Mouse (Mus musculus) cortical plate, adult 2 months (tissue): Measurements from ENCODE around the gene Tmem132e. TPM values are rescaled to one million over a fixed set of nuclear protein-coding genes. Genes with fewer than 3 reads are reported as not detected.

Experiments
- H3K27ac ChIP-seq: fragments of 200-500 bp; 2 replicates; pipeline ENCODE4 v1.5.1; 2012; ENCODE audit warnings: low read length, control low read depth, inconsistent platforms; ENCODE audit not compliant: insufficient read depth
- H3K4me1 ChIP-seq: fragments of 200-500 bp; 2 replicates; pipeline ENCODE4 v1.6.1; 2011; ENCODE audit warnings: low read length; ENCODE audit not compliant: control insufficient read depth, insufficient read depth
- H3K4me3 ChIP-seq: fragments of 200-500 bp; 2 replicates; pipeline ENCODE4 v1.5.1; 2011; ENCODE audit warnings: mild to moderate bottlenecking, low read length, control low read depth; ENCODE audit not compliant: insufficient read depth
- CTCF ChIP-seq: fragments of 200-500 bp; IDR thresholded peaks from 2 replicates; pipeline ENCODE4 v1.5.1; 2011; ENCODE audit warnings: mild to moderate bottlenecking, control low read depth, low read length; ENCODE audit not compliant: insufficient read depth; ENCODE audit errors: extremely low read depth
- POLR2A ChIP-seq: fragments of 200-500 bp; IDR thresholded peaks from 2 replicates; pipeline ENCODE4 v1.6.1; 2011; ENCODE audit warnings: mild to moderate bottlenecking, low read length, control low read depth; ENCODE audit not compliant: insufficient read depth; ENCODE audit errors: extremely low read depth
- polyA plus RNA-seq: library from polyadenylated mRNA; depleted of rRNA; stranded (reverse); fragments of >200 nt; gene quantifications from 2 replicates; pipeline ENCODE4 v1.2.3, GENCODE M21; 2012; rRNA removed

Gene Tmem132e
- polyA plus RNA-seq, 1 experiment, result 10.3 TPM

DNA sequence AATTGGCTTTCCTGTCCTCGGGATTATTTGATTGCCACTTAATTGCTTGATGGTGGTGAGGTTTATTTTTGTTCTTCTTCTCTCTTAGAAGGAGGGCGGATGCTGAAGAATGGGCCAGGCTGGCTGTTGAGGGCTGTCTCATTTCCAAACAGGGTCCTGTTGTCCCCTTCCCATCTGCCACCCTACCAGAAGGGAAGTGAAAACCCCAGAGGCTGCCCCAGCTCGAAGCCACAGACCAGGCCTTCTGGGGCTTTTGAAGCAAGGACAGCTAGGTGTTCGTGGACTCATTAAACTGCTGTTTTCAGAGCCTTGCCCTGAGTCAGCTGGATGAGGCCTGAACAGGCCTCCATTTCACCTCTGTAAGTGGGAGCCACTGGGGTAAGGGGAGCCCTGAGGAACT is 87.4 kb downstream of the Tmem132e start:
- TF ChIP-seq POLR2A (no peak), CTCF (no peak)
- Histone ChIP-seq H3K27ac (no peak overlapping the region), H3K4me1 (no peaks in the 10 kb centered on the region)

DNA sequence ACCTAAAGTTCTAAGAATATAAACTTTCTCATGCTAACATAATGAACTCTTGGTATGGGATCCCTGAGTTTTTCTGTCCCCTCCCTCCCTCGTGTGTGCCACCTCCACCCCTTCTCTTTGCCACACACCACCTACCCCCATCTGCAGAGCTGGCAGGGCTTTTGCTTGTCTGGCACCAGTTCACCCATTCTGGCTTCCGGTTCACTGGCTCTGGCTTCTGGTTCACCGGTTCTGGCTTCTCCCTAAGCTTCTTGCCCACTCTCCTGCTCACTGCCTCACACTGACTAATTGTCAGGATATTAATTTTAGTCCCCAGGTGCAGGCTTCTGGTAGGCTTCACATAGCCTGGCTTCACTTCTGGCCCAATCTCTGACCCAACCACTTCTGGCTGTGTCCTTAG is 88.7 kb downstream of the Tmem132e start:
- TF ChIP-seq CTCF (no peak), POLR2A (no peak)
- no peak overlapping the region for H3K4me3 ChIP-seq
- H3K27ac ChIP-seq, result no peak overlapping the region
- no peaks in the 10 kb centered on the region for H3K4me1 ChIP-seq

More for the DNA sequence above, 87.4 kb downstream of the Tmem132e start:
- no peak overlapping the region for H3K4me3 ChIP-seq

DNA sequence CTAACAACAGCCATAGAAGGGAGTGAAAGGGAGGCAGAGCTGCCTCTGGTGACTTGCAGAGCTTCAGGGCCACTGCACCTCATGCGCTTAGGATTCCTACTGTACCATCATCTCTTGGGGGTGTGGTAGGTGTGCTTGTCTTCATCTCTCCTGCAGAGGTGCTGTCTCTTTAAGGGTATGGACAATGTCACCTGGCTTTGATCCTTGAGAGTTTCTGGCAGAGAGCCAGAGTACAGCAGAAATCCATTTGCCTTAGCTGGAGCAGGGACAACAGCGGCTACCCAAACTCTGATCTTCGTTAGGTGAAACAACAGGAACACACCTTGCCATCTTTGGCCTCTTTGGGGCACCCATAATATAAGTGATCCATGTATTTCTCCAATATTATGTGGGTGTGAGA is 92.2 kb downstream of the Tmem132e start:
- no peak overlapping the region for H3K27ac ChIP-seq
- H3K4me1 ChIP-seq, result no peaks in the 10 kb centered on the region
- H3K4me3 ChIP-seq, result no peak overlapping the region
- no peak for TF ChIP-seq POLR2A
- TF ChIP-seq CTCF, result no peak

DNA sequence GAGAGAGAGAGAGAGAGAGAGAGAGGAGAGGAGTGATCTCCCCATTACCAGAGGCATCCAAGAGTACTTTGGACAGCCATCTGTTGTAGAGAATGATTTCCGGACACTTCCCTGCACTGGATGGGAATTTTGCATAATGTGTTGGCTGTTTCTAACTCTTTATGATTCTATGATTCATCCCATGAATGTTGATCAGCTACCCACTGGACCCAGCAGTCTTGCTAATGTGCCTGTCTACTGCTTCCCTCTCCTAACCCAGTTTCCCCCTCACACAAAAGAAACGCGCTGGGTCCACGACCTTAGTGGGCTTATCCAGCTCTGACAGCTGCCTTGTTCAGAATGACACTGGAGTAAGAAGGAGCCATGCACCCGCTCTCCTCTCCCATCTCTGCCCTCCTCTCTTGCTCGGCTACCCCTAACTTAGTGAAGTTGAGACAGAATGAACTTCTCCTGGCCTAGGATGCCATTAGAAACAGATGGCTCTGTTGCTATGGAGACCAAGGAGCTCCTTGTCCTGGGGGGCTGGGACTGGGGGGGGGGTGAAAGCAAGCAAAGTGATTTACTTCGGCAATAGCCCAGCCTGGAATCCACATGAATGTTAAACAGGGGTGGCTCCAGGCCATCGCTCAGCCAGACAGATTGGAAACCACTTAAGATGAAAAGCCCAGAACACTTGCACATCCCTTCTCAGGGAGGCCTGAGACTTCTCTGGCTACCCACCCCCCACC is 98.8 kb downstream of the Tmem132e start:
- Histone ChIP-seq H3K4me1 (peaks cover 2% of the 10 kb centered on the region; the same call in 1 of the 2 replicates), H3K27ac (no peak overlapping the region), H3K4me3 (no peak overlapping the region)
- TF ChIP-seq POLR2A (no peak), CTCF (no peak)

DNA sequence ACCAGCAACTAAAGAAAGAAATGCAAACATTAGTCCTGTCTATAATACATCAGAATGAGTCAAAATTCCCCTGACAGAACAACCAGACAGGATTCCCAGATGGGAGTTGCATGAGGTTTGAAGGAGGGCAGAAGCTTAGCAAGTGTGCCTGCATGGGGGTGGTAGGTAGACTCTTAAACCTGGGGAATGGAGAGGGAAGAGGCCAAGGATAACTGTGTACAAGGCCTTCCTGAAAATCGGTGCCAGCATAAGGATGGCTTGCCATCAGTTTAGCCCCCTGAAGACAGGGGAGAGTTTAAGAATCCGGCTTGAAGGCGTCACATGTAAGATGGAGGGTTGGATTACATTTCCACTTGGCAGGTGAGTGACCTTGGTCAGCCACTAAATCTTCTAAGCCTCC is 102.2 kb downstream of the Tmem132e start:
- Histone ChIP-seq H3K4me3 (no peak overlapping the region), H3K4me1 (peaks cover 2% of the 10 kb centered on the region; the same call in 1 of the 2 replicates), H3K27ac (no peak overlapping the region)
- TF ChIP-seq POLR2A (no peak), CTCF (no peak)

Other genes starting within 250 kb of the Tmem132e start
- not detected in 2 replicates for gene Ccl1, start 83.2 kb upstream of the Tmem132e start, polyA plus RNA-seq